Mouse (Mus musculus): ENCODE measurements at regions not wholly inside any gene's neighbourhood (a gene's known extent, or its start where the extent isn't known, plus 50 kb on each side); places are given as distances from the start of the nearest gene placed in this dataset.
"Not testable (repeated sequence)": the region's sequence is repeated elsewhere in the genome, so short reads cannot be mapped to it uniquely, and the experiment has no call there.

GRCm38 (mm10) chr1:14105521-14105920, 1987.6 kb downstream of the 4930444P10Rik start:
- not testable (repeated sequence) for TF ChIP-seq CTCF (IDR thresholded peaks at IDR 0.05; ENCODE audit: control insufficient read depth, insufficient read depth, insufficient replicate concordance, low read depth, low read length); POLR2A (IDR thresholded peaks at IDR 0.05; ENCODE audit: control insufficient read depth, low read depth, low read length)

Measured in testis, adult 2 months (tissue).